Mouse (Mus musculus) erythroblast, embryonic 14.5 days (primary cell): Measurements from ENCODE around the gene Rc3h1.

Experiments used
- GATA1 ChIP-seq: IDR thresholded peaks from 2 replicates; pipeline ENCODE4 v1.6.1; 2012; ENCODE audit warnings: low read length, inconsistent platforms, mixed read lengths
- TAL1 ChIP-seq: IDR thresholded peaks from 3 replicates; pipeline ENCODE4 v1.6.1; 2012; ENCODE audit warnings: low read length, inconsistent platforms, mixed read lengths

GRCm38 (mm10) chr1:160968643-160969042 lies 62.4 kb downstream of the Rc3h1 start:
- TF ChIP-seq GATA1 (no peak), TAL1 (no peak)
